Mouse (Mus musculus): ENCODE measurements at regions not wholly inside any gene's neighbourhood (a gene's known extent, or its start where the extent isn't known, plus 50 kb on each side); places are given as distances from the start of the nearest gene placed in this dataset.
"Not testable (repeated sequence)": the region's sequence is repeated elsewhere in the genome, so short reads cannot be mapped to it uniquely, and the experiment has no call there.

GRCm38 (mm10) chr3:9057703-9058102, 552.2 kb downstream of the Zfp704 start:
- H3K27me3 ChIP-seq; H3K4me2 ChIP-seq; H3K4me3 ChIP-seq; H3K27ac ChIP-seq (replicated peaks); H3K9ac ChIP-seq; ATAC-seq (ENCODE audit: low read depth); H3K36me3 ChIP-seq; H3K4me1 ChIP-seq (replicated peaks); H3K9me3 ChIP-seq: not testable (repeated sequence)
- 61% methylated on average over 3 of the region's 3 CpGs for WGBS

GRCm38 (mm10) chr3:9056846-9057245, 553.0 kb downstream of the Zfp704 start:
- Histone ChIP-seq H3K4me1 (replicated peaks) (0 out of 2 replicates have a peak, but pooled peaks cover 6% of the 10 kb centered on the region), H3K27ac (replicated peaks) (no peak overlapping the region), H3K27me3 (no peaks in the 10 kb centered on the region), H3K4me2 (no peak overlapping the region), H3K9me3 (no peaks in the 10 kb centered on the region), H3K4me3 (no peak overlapping the region), H3K9ac (no peak overlapping the region), H3K36me3 (no peaks in the 10 kb centered on the region)
- 88% methylated on average over 6 of the region's 6 CpGs for WGBS
- no peak for ATAC-seq (ENCODE audit: low read depth)

GRCm38 (mm10) chr3:9055780-9056179, 554.1 kb downstream of the Zfp704 start:
- WGBS = 43% methylated on average over 6 of the region's 6 CpGs
- Histone ChIP-seq H3K36me3 (no peaks in the 10 kb centered on the region), H3K9me3 (no peaks in the 10 kb centered on the region), H3K4me2 (no peak overlapping the region), H3K27ac (replicated peaks) (no peak overlapping the region), H3K9ac (no peak overlapping the region), H3K4me1 (replicated peaks) (0 out of 2 replicates have a peak, but pooled peaks cover 6% of the 10 kb centered on the region), H3K4me3 (no peak overlapping the region), H3K27me3 (no peaks in the 10 kb centered on the region)
- no peak for ATAC-seq (ENCODE audit: low read depth)

Measured in neural tube, embryonic 13.5 days (tissue).